Comparison of ENCODE assay signal across 8 mouse cellular contexts in the genomic region with DNA sequence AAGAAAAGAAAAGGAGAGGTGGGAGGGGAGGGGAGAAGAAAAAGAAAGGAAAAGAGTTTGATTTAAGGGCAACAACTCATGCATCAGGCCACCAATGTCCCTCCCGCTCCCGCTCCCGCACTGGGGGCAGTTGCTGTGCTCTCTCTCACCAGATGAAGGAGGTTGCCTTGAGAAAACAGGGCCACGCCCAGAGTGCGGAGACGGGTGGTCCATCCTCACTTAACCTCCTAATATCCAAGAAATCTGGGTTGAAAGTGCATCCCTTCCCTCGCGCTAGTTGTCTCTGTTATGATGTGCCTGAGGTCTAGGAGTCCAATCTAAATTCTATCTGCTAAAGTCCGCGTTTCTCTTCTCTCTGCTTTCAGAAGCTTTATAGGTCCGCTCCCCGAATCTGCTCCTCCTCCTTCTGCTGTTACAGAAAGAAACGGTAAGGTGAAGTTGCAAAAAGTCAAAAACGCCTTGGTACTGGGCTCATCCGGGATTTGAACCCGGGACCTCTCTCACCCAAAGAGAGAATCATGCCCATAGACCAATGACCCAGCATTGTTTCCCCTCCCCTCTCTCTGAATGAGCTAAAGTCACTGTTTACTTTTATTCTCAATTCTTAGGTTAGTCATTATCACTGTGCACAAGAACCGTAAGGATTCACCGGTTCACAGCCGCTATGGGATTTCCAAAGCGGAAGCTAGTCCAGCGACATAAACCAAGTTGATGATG. TPM values are rescaled to one million over a fixed set of nuclear protein-coding genes. Genes with fewer than 3 reads are reported as not detected.
DNase-seq lines count a peak whose midpoint lies in the region; ATAC-seq and TF ChIP-seq lines count a peak whose summit lies in the region.

No protein-coding gene starts in this region.

- ATAC-seq in hindbrain, embryonic 12.5 days (ENCODE audit: low FRiP score), result no peak
- ATAC-seq in midbrain, embryonic 11.5 days (ENCODE audit: low FRiP score), result no peak

- 0 out of 2 replicates have a peak, but pooled peaks cover 5% of the 10 kb centered on the region for H3K4me1 ChIP-seq in hindbrain, embryonic 12.5 days
- no peaks in the 10 kb centered on the region; the same call in 1 of the 2 replicates for H3K4me1 ChIP-seq in midbrain, embryonic 11.5 days (ENCODE audit: control insufficient read depth, insufficient read depth, low read length)
- no peaks in the 10 kb centered on the region for H3K4me1 ChIP-seq in thymus, adult 2 months (replicated peaks; ENCODE audit: control insufficient read depth, insufficient read depth, low read length)

- H3K4me2 ChIP-seq in hindbrain, embryonic 12.5 days (replicated peaks), result peak overlapping the region; percentile 49
- H3K4me2 ChIP-seq in midbrain, embryonic 11.5 days, result peak overlapping the region; percentile 39

- H3K9ac ChIP-seq in hindbrain, embryonic 12.5 days, result no peak overlapping the region
- no peak overlapping the region for H3K9ac ChIP-seq in midbrain, embryonic 11.5 days (ENCODE audit: low read length)

- WGBS in hindbrain, embryonic 12.5 days, result 11% methylated on average over 21 of the region's 21 CpGs
- 7% methylated on average over 21 of the region's 21 CpGs for WGBS in midbrain, embryonic 11.5 days
- WGBS in thymus, adult 2 months, result 23% methylated on average over 21 of the region's 21 CpGs

- H3K27me3 ChIP-seq in hindbrain, embryonic 12.5 days, result peaks cover 64% of the 10 kb centered on the region
- H3K27me3 ChIP-seq in midbrain, embryonic 11.5 days (ENCODE audit: control insufficient read depth, insufficient read depth, low read length), result peaks cover 29% of the 10 kb centered on the region
- peaks cover 18% of the 10 kb centered on the region for H3K27me3 ChIP-seq in thymus, adult 2 months (ENCODE audit: control insufficient read depth, insufficient read depth, low read length)

- no peak for TF ChIP-seq POLR2A in thymus, adult 2 months (IDR thresholded peaks at IDR 0.05; ENCODE audit: control insufficient read depth, extremely low read depth, insufficient read depth, low read length, poor library complexity)

- no peaks in the 10 kb centered on the region for H3K36me3 ChIP-seq in hindbrain, embryonic 12.5 days
- H3K36me3 ChIP-seq in midbrain, embryonic 11.5 days (ENCODE audit: control insufficient read depth, insufficient read depth, low read length), result no peaks in the 10 kb centered on the region
- H3K36me3 ChIP-seq in thymus, adult 2 months (ENCODE audit: control insufficient read depth, insufficient read depth, low read length), result no peaks in the 10 kb centered on the region

- peak; percentile 13 to 29 for DNase-seq in left cerebral cortex, postnatal 10 days (ENCODE audit: extremely low spot score in 1 of 2, low spot score in 2 of 2)
- no peak for DNase-seq in left cerebral cortex, adult 18-20 months (ENCODE audit: low spot score in 2 of 2)
- peak; percentile 66 for DNase-seq in c-Kit-positive CD71-positive TER-119-positive erythroid progenitor cells, embryonic 14.5 days (ENCODE audit: low spot score)
- peak; percentile 89 for DNase-seq in midbrain, embryonic 11.5 days (ENCODE audit: low spot score, missing footprints)
- DNase-seq in testis, postnatal 10 days (ENCODE audit: low spot score), result no peak
- DNase-seq in thymus, adult 2 months, result no peak
- no peak for DNase-seq in cerebellum, adult 9-11 months

- H3K4me3 ChIP-seq in hindbrain, embryonic 12.5 days, result peak overlapping the region; percentile 26
- H3K4me3 ChIP-seq in midbrain, embryonic 11.5 days (ENCODE audit: low read depth, low read length), result peak overlapping the region; percentile 17
- no peak overlapping the region for H3K4me3 ChIP-seq in thymus, adult 2 months (ENCODE audit: control insufficient read depth, insufficient read depth, low read length)

- intact Hi-C loops in left cerebral cortex, postnatal 10 days (cut with DNase I), result no loop called here

- H3K9me3 ChIP-seq in hindbrain, embryonic 12.5 days (replicated peaks), result no peaks in the 10 kb centered on the region
- no peaks in the 10 kb centered on the region for H3K9me3 ChIP-seq in midbrain, embryonic 11.5 days (ENCODE audit: control insufficient read depth, low read length)

- no peak for TF ChIP-seq CTCF in thymus, adult 2 months (IDR thresholded peaks at IDR 0.05; ENCODE audit: borderline replicate concordance, control insufficient read depth, extremely low read depth, insufficient read depth, low read length, poor library complexity)

- H3K27ac ChIP-seq in hindbrain, embryonic 12.5 days, result no peak overlapping the region
- no peak overlapping the region for H3K27ac ChIP-seq in midbrain, embryonic 11.5 days (ENCODE audit: low read depth, low read length)
- no peak overlapping the region for H3K27ac ChIP-seq in thymus, adult 2 months (ENCODE audit: control insufficient read depth, insufficient read depth, low read length)

RNA-seq across cellular contexts. Expression of a gene that starts 25.6 kb away (rescaled TPM):
- total RNA-seq in left cerebral cortex, postnatal 10 days (2021), result 1 to 10 TPM; 6.6 to 6.7 TPM
- total RNA-seq in left cerebral cortex, adult 18-20 months (2021), result 1 to 10 TPM; 6.8 to 7.1 TPM
- 20.8 and 21.3 TPM in 2 replicates for polyA plus RNA-seq in hindbrain, embryonic 12.5 days (2016; fragmentation: Nextera tagmentation; extraction: Ambion mirVana)
- 17.5 and 19.9 TPM in 2 replicates for polyA plus RNA-seq in midbrain, embryonic 11.5 days (2014; fragmentation: Nextera tagmentation; extraction: Ambion mirVana)
- 23.5 and 24.4 TPM in 2 replicates for polyA plus RNA-seq in thymus, adult 2 months (2012; rRNA removed)

RNA-seq across cellular contexts. Expression of a gene that starts 59.0 kb away (rescaled TPM):
- total RNA-seq in left cerebral cortex, postnatal 10 days (2021), result not detected
- not detected for total RNA-seq in left cerebral cortex, adult 18-20 months (2021)
- not detected in 2 replicates for polyA plus RNA-seq in hindbrain, embryonic 12.5 days (2016; fragmentation: Nextera tagmentation; extraction: Ambion mirVana)
- not detected in 2 replicates for polyA plus RNA-seq in midbrain, embryonic 11.5 days (2014; fragmentation: Nextera tagmentation; extraction: Ambion mirVana)
- not detected in 2 replicates for polyA plus RNA-seq in thymus, adult 2 months (2012; rRNA removed)

Comparison
In these comparisons a context has a peak if more than half of its experiments do, and no peak if none do; other contexts are left out.
1. DNase-seq: peak in left cerebral cortex, postnatal 10 days (2 of 2), c-Kit-positive CD71-positive TER-119-positive erythroid progenitor cells, embryonic 14.5 days (single experiment) and midbrain, embryonic 11.5 days (single experiment); none in left cerebral cortex, adult 18-20 months (0 of 2), testis, postnatal 10 days (single experiment), thymus, adult 2 months (single experiment) and cerebellum, adult 9-11 months (single experiment).